Mouse (Mus musculus) lung, adult 18-20 months (tissue): ENCODE data around the gene Tnp1.

Experiments used
- DNase-seq, 2 experiments: peaks; one replicate each; pipeline ENCODE4 v3.0.0; 2022; ENCODE audit warnings: mixed read lengths in 2 of 2

Gene Tnp1

DNA sequence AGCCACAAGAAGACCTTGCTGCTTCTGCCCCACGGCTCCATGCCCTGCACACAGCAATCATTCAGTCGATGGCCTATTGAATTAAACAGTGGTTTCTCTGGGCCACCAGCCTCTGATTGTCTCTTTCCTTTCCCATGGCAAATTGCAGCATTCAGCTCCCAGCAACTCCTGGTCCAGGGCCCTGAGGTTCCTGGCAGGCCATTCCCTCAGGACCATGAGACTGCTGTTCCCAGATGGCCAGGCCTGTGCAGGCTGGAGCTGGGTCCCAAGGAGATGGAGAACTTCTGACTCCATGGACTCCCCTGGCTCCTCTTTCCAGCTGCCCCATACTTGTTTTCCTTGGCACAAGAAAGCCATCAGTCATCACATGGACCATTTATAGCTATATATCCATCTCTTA lies 10.8 kb downstream of the Tnp1 start:
- no peak for DNase-seq

DNA sequence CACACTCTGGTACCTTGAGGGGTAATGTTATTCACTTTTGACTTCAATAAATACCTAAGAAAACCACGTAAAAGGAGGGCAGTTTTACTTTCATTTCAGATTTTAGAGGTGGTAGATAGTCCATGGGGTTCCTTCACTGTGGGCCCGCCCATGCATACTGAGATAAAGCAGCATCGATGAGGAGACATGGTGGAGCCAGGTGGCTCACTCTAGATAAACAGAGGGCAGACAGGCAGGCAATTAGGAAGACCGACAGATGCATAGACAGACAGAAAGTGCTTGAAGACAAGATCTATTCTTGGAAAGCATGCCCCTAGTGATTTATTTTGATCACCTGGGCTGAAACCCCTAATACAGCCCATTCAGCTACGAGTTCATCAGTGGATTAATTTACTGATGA lies 13.1 kb downstream of the Tnp1 start:
- DNase-seq, result no peak

DNA sequence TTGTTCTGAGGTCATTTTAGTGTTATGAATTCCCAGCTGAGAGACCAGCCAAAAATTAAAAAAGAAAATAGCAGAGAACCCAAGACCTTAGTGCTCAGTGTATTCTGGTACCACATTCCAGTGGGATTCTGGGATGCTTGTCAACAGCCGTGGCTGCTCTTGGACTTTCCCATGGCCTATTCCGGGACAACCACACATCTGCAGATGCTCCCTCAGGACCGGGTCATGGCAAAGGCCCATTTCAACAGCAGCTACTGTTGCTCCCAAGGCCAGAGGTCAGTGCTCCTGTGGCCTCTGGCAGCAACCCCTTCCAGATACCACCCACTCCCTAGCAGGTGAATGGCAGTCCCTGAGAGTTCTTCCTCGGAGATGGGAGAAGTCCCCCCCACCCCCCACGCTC lies 13.7 kb downstream of the Tnp1 start:
- DNase-seq, result no peak

DNA sequence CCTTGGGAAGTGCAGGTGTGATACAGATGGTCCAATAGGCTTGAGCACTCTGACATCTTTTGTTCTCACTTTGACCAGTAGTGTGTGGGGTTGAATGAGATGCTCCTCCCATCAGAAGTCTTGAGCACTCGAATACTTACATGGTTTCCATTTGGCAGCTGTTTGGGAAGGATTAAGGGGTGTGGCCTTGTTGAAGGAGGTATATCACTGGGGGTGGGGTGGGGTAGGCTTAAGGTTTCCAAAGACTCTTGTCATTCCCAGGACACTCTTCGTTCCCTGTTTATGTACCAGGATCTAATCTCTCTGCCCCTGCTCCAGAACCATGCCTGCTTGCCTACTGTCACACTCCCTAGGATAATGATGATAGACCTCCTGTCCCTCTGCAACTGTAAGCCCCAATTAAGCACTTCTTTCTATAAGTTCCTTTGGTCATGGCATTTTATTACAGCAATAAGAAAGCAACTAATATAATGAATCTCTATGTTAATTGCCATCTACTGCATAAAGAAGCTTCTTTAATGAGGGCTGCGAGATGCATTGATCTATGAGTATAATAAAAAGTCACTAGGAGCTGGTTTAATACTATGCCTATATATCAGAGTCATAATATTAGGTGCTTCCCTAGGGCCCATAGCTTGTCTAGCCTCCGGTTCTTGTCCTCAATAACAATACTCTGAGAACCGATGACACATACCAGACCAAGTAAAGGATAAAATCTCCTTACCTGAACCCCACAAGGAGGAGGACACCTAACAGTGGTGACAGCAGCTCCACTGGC lies 20.8 kb downstream of the Tnp1 start:
- DNase-seq, result no peak

DNA sequence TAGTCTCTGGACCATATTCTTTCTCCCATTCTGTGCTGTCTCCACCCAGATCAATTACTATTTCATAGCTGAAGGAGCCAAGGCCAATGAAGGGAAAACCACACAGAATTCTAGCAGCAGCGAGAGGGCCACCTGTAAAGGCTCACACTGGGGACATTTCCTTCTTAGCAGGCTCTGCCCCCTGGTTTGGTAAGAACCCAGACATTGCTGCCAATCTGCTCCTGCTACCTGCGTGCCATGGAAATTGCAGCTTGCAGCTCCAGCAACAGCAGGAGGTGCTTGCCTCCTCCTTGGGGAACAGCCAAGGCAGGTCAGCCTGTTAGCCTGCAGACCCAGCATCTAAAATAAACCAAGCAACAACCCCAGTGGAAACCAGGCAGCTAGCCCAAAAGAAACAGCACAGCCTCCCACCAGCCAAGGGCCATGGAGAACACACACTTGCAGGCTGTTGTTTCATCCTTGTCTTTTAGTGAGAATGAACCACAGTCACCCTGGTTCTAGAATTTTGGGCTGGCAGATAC lies 22.7 kb downstream of the Tnp1 start:
- no peak for DNase-seq

DNA sequence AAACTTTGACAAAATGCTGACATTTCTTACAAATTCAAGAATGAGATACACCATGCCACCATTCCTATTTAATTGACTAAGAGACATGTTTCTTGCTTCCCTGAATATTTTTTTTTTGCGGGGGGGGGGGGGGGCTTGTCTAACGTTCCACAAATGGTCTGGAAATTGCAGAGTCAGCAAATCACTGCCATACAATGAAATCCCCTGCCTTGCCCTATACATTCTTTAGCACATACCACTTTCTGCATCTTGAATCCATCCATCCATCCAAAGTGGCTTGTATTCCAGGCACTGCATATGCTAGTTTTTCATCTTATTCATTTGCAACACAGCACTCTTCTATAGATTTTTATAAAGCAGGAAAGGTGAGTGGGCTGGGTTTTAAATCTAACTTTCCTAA lies 23.5 kb downstream of the Tnp1 start:
- DNase-seq, result no peak

DNA sequence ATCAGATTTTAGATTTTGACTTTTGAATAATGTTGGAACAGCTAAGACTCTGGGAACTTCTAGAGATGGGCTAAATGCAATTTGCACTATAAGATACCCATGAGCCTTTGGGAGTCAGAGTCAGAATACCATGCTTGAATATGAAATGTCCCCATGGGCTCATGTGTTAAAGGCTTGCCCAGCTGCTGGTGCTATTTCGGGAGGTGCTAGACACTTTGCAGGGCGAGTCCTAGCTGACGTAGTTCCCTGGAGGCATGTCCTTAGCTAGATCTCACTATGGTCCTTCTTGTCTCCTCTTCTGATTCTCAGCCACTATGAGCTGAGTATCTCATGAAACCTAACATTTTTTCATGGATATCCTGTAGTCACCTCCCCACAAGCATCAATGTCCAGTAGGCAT lies 26.8 kb downstream of the Tnp1 start:
- DNase-seq, result no peak

DNA sequence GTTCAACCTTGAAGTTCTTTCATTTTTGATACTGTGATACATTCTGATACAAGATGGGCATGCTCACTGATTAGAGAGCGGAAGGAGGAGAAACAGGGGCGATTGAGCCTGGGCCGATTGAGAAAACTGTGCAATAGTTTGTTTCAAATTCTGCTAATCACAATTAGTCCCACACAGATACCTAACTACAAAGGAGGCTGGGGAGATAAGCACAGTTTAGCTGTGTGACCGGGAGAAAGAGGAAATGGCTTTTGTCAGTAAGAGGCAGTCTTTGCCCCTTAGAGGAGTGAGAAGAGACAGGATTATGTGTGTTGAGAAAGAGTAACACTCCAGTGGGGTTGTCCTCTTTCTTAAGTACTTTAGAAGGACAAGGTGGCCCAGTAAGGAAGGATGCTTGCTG lies 29.0 kb downstream of the Tnp1 start:
- no peak for DNase-seq

DNA sequence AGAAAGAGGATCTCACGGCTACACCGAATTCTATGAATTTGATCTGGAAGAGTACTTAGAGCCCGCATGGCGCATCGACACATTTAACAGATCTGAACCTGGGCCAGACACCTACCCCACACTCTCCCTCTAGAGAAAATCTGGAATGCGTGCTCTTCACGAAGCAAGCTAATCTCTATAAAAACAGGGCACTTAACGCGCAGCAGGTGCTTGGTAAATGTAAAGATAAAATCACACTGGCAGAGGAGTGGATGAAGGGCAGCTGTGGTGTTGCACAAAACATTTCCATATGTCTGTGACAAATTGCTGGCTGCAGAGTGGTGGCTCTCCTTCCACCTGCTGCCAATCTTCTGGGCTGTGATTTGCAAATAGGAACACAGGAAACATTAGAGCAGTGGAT lies 36.8 kb downstream of the Tnp1 start:
- DNase-seq, result no peak

DNA sequence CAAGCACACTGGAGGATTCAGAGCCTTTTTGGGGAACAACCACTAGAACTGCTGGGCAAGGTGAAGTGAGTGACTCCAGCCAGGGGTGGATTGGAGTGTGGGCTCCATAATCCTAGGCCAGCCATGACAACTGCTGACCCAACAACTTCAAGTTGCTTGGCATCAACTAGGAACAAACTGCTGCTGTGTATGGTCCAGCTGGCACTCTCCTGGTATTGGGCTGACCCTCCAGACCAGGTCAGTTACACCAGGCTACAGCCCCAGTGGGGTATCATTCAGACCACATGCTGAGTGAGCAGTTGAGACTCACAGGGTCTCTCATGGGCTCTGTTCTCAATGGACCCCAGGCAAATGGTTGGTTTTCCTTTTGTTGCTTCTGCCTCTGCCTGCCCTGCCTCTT lies 41.5 kb downstream of the Tnp1 start:
- DNase-seq, result no peak

DNA sequence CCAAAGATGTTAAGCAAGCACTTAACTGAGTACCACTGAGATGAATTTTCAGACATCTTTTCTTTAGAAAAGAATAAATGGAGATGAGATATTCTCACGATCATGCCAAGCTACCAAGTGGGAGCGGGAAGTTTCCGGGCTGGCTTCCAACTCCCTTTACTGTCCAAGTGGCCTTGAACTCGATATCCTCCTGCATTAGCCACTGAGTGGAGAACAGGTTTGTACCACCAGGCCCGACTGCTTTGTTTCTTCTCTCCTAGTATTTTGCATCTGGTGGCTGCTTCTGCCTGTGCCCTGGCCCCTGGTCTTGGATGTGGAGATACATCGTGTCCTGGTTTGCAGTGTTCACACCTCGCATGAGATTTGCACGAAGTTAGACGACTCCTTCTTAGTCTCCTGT lies 45.2 kb downstream of the Tnp1 start:
- DNase-seq, result no peak

DNA sequence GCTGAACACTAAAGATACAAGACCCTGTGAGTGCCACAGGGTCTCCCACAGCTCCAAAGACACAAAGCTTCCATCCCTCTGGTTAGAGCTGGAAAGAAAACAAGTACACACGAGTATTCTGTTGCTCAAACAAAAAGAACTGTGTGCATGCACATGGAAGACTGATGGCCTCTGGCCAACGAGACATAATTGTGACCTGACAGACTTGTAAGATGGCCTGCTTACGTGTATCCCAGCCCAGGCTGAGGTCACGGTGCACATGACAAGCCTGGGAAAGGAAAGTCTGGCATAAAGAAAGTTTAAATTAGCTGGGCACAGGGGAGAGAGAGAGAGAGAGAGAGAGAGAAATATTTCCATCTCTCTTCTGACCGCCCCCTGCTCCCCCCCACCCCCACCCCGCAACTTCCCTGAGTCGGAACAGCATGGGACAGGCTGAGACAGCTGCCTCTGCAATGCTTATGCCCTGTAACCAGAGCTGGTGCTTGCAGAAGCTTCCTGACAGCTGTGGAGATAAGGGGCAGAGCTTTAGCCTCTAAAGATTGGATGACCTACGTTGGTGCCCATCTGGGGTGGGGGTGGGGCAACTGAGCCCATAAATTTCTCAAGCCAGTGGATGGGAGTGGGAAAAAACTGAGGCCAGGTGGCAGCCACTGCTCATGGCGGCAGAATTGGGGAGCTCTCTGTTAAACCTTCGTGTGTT lies 46.4 kb downstream of the Tnp1 start:
- DNase-seq, result no peak

DNA sequence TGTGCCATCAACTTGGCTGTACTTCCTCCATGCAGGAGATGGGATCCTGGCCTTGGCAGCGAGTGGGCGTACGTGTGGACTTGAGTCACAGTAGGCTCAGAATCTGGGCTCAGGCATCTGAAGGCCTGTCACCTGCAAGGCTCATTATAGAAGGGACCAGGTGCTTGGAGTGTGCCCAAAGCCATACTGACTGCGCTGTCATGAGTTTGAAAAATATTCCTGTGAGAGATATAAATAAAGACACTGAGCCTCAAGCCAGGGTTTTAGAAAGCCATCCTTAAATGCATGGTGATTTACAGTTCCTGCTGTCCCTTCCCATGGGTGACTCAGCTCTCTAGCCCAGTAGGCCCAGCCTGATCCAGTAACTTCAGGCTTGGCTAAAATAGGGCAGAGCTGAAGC lies 49.3 kb downstream of the Tnp1 start:
- no peak for DNase-seq
